Mouse (Mus musculus) embryonic facial prominence, embryonic 12.5 days (tissue): ENCODE data around the gene Natd1. TPM values are rescaled to one million over a fixed set of nuclear protein-coding genes. Genes with fewer than 3 reads are reported as not detected.
"Not testable (repeated sequence)": the region's sequence is repeated elsewhere in the genome, so short reads cannot be mapped to it uniquely, and the experiment has no call there.

Experiments
- ATAC-seq: fragments of 200-750 bp; cut with Nextera tagmentation; 2 replicates; pipeline ENCODE4 v1.8.0; 2017; ENCODE audit not compliant: insufficient number of reproducible peaks, insufficient read depth, low FRiP score, low TSS enrichment
- H3K27ac ChIP-seq: fragments of 300-500 bp; sonication (generic); 2 replicates; pipeline ENCODE4 v1.5.1; 2016; ENCODE audit warnings: mild to moderate bottlenecking
- H3K27me3 ChIP-seq: fragments of 300-500 bp; sonication (generic); 2 replicates; pipeline ENCODE4 v1.6.1; 2016; ENCODE audit warnings: mild to moderate bottlenecking, moderate library complexity
- H3K36me3 ChIP-seq: fragments of 300-500 bp; sonication (generic); 2 replicates; pipeline ENCODE4 v1.6.1; 2016; ENCODE audit warnings: mild to moderate bottlenecking
- H3K4me1 ChIP-seq: fragments of 300-500 bp; sonication (generic); 2 replicates; pipeline ENCODE4 v1.6.1; 2016
- H3K4me2 ChIP-seq: fragments of 300-500 bp; sonication (generic); replicated peaks from 2 replicates; pipeline ENCODE4 v1.6.1; 2016; ENCODE audit warnings: mild to moderate bottlenecking, moderate library complexity
- H3K4me3 ChIP-seq: fragments of 300-500 bp; sonication (generic); 2 replicates; pipeline ENCODE4 v1.5.1; 2016; ENCODE audit warnings: mild to moderate bottlenecking
- H3K9ac ChIP-seq: fragments of 300-500 bp; sonication (generic); 2 replicates; pipeline ENCODE4 v1.6.1; 2016; ENCODE audit warnings: mild to moderate bottlenecking, moderate library complexity
- H3K9me3 ChIP-seq: fragments of 300-500 bp; sonication (generic); 2 replicates; pipeline ENCODE4 v1.6.1; 2016; ENCODE audit warnings: mild to moderate bottlenecking, moderate library complexity
- WGBS: fragments of 180-500 bp; shearing (Covaris S2); methylation state at CpG from one replicate; pipeline ENCODE4 v1.1.7; 2016; 5-methylcytosine and 5-hydroxymethylcytosine counted together
- polyA plus RNA-seq: library from polyadenylated mRNA; unstranded; fragments of >200 nt; fragmentation: Nextera tagmentation; extraction: Ambion mirVana; gene quantifications from 2 replicates; pipeline ENCODE4 v1.2.1, GENCODE M21; 2016

Gene Natd1
- polyA plus RNA-seq, 1 experiment from 2014 or later, result 20.4 TPM

DNA sequence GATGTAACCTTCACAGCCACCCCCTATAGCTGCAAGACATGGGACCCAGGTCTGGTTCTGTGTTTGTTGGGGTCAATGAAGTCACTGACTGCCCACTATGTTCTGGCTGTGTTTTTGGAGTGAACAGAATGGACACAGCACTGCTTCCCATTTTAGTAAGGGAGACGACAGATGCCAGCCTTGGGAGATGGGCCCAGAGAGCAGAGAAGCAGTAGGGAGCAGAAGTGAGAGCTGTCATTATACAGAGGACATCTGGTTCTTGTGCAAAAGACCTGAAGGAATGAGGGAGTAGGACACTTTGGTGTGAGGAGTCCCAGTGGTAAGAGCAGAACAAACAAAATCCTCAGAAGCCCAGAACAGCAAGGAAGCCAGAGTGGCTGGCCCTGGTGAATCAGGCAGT, 4.9 kb downstream of the Natd1 start:
- peaks cover 21% of the 10 kb centered on the region for H3K4me1 ChIP-seq
- H3K4me2 ChIP-seq, result no peak overlapping the region
- H3K4me3 ChIP-seq, result no peak overlapping the region
- H3K27me3 ChIP-seq, result no peaks in the 10 kb centered on the region
- H3K9ac ChIP-seq, result no peak overlapping the region
- H3K9me3 ChIP-seq, result no peaks in the 10 kb centered on the region
- H3K27ac ChIP-seq, result no peak overlapping the region
- H3K36me3 ChIP-seq, result peaks cover 23% of the 10 kb centered on the region
- ATAC-seq, result no peak
- 82% methylated on average over 1 of the region's 1 CpGs for WGBS

DNA sequence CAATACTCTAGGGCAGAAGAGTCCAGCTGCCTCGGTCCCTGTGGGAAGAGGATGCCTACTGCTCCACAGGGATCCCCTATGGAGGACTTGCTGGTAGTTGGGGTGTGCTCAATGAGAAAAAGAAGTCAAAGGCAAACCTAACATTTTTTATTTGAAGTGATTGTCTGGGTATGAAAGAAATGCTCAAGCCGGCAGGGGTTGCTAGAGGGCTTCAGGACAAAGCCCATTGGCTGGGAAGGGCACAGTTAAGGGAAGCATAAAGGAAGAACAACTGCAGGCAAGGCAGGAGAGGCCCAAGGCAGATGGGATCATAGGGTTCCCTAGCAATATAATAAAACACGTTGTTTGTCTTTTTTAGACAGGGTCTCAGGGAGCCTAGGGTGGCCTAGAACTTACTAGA, 6.5 kb downstream of the Natd1 start:
- ATAC-seq, result no peak
- H3K9me3 ChIP-seq, result no peaks in the 10 kb centered on the region
- no peak overlapping the region for H3K27ac ChIP-seq
- WGBS, result 75% methylated on average over 3 of the region's 3 CpGs
- no peak overlapping the region for H3K9ac ChIP-seq
- peaks cover 14% of the 10 kb centered on the region for H3K4me1 ChIP-seq
- no peak overlapping the region for H3K4me2 ChIP-seq
- H3K27me3 ChIP-seq, result no peaks in the 10 kb centered on the region
- no peak overlapping the region for H3K4me3 ChIP-seq
- peaks cover 38% of the 10 kb centered on the region for H3K36me3 ChIP-seq

- Histone ChIP-seq H3K36me3 (peaks cover 39% of the 10 kb centered on the region), H3K4me1 (peaks cover 3% of the 10 kb centered on the region; the same call in 1 of the 2 replicates), H3K27me3 (no peaks in the 10 kb centered on the region), H3K9ac (no peak overlapping the region), H3K27ac (no peak overlapping the region), H3K4me2 (no peak overlapping the region), H3K9me3 (no peaks in the 10 kb centered on the region), H3K4me3 (no peak overlapping the region)
- 81% methylated on average over 4 of the region's 4 CpGs for WGBS
- no peak for ATAC-seq
Measured at GRCm38 (mm10) chr11:60906449-60906848, 8.1 kb downstream of the Natd1 start.

DNA sequence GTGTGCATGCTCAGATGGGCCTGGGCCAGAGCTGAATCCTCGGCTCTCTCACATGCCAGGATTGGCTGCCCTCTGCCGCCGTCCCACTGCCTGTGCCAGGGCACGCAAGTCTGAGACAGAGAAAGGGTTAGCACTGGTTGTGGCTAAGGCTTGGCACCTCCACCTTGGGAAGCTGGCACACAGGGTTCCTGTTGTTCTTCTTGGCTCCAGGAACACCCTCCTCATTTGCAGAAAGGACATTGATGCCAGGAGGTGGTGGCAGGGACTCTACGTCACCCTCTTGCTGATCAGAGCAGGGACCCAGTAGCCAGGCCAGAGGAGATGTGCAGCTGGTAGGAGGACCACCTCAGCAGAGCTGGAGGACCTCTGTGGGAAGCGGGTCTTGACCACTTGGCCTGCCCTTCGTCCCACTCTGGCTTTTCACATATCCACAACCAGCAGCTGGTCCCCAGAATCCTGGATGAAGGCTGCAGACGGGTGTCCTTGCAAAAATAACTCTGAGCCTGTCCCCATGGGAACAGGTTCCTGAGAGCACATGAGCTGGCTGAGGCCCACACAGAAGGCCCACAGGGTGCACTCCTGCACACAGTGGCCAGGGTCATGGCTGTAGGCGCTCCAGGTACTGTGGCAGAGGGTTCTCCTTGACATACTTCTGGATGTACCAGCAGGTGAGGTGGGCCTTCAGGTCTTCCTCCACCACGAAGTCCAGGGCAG, 9.0 kb downstream of the Natd1 start:
- H3K9ac ChIP-seq, result no peak overlapping the region
- no peak for ATAC-seq
- no peak overlapping the region for H3K4me2 ChIP-seq
- peaks cover 3% of the 10 kb centered on the region; the same call in 1 of the 2 replicates for H3K4me1 ChIP-seq
- H3K36me3 ChIP-seq, result peaks cover 39% of the 10 kb centered on the region
- no peaks in the 10 kb centered on the region for H3K27me3 ChIP-seq
- no peak overlapping the region for H3K27ac ChIP-seq
- WGBS, result 87% methylated on average over 10 of the region's 10 CpGs
- H3K9me3 ChIP-seq, result no peaks in the 10 kb centered on the region
- no peak overlapping the region for H3K4me3 ChIP-seq

GRCm38 (mm10) chr11:60903661-60904061, 10.9 kb downstream of the Natd1 start:
- H3K9ac ChIP-seq, result no peak overlapping the region
- ATAC-seq, result no peak
- no peaks in the 10 kb centered on the region for H3K9me3 ChIP-seq
- peaks cover 3% of the 10 kb centered on the region; the same call in 1 of the 2 replicates for H3K4me1 ChIP-seq
- H3K27ac ChIP-seq, result no peak overlapping the region
- peaks cover 39% of the 10 kb centered on the region for H3K36me3 ChIP-seq
- H3K4me2 ChIP-seq, result no peak overlapping the region
- 78% methylated on average over 6 of the region's 6 CpGs for WGBS
- H3K4me3 ChIP-seq, result no peak overlapping the region
- H3K27me3 ChIP-seq, result no peaks in the 10 kb centered on the region

DNA sequence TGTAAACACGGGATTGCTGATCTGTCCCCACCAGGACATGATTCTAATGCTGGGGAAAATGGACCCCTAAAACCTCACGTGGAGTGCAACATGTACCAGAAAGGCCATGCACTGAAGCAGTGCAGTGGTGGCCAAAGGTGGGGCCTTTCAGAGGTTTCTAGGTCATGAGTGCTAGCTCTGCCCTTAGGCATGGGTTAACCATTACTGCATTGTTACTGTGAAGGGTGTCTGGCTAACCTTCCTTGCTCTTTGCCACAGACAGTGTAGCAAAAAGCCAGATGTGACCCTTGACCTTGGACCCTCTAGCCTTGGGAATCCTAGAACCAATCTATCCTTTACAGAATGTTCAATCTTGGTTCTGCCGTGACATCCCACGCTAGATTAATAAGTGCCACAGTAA, 12.1 kb downstream of the Natd1 start:
- no peak for ATAC-seq
- Histone ChIP-seq H3K4me3 (no peak overlapping the region), H3K9ac (no peak overlapping the region), H3K36me3 (peaks cover 39% of the 10 kb centered on the region), H3K27me3 (no peaks in the 10 kb centered on the region), H3K4me2 (no peak overlapping the region), H3K4me1 (peaks cover 3% of the 10 kb centered on the region; the same call in 1 of the 2 replicates), H3K27ac (no peak overlapping the region), H3K9me3 (no peaks in the 10 kb centered on the region)
- WGBS, result 36% methylated on average over 4 of the region's 4 CpGs

DNA sequence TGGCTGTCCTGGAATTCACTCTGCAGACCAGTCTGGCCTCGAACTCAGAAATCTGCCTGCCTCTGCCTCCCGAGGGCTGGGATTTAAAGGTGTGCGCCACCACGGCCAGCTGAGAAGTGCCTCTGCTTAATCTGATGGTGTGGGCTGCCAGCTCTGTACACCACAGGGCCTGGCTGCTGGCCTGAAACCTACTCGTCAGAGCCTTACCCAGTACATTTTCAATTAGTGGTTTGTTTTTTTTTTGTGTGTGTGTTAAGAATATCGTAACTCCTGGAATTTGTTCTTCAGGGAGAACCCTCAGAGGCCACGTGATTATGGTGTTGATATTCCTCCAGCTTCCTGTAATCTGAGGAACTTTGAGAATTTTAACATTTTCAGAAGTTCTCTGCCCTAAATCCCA, 12.5 kb downstream of the Natd1 start:
- peaks cover 3% of the 10 kb centered on the region; the same call in 1 of the 2 replicates for H3K4me1 ChIP-seq
- no peak overlapping the region for H3K4me2 ChIP-seq
- H3K27ac ChIP-seq, result no peak overlapping the region
- H3K27me3 ChIP-seq, result no peaks in the 10 kb centered on the region
- ATAC-seq, result no peak
- 67% methylated on average over 7 of the region's 7 CpGs for WGBS
- no peaks in the 10 kb centered on the region for H3K9me3 ChIP-seq
- H3K36me3 ChIP-seq, result peaks cover 39% of the 10 kb centered on the region
- no peak overlapping the region for H3K9ac ChIP-seq
- no peak overlapping the region for H3K4me3 ChIP-seq

DNA sequence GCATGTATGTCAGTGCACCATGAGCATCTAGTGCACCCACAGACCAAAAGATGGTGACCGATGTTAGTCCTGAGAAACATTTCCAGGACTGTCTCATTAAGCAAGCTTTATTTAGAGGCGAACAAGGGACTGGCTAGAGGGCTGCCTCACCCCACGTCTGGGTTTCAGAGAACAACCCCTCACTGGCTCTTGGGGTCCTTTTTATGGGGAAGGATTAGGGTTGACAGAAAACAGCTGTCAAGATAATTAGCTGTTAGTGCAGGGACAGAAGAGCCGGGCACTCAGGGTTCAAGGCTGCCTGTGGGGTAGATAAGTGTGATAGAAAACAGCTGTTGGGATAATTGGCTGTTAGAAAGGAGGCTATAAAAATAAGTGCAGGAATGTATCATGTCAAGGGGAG, 18.6 kb downstream of the Natd1 start:
- H3K4me2 ChIP-seq, result no peak overlapping the region
- ATAC-seq, result peak; percentile 60; the same call in 1 of the 2 replicates
- 9% methylated on average over 4 of the region's 4 CpGs for WGBS
- H3K9ac ChIP-seq, result no peak overlapping the region
- no peak overlapping the region for H3K27ac ChIP-seq
- H3K36me3 ChIP-seq, result no peaks in the 10 kb centered on the region
- no peaks in the 10 kb centered on the region for H3K9me3 ChIP-seq
- peaks cover 15% of the 10 kb centered on the region for H3K4me1 ChIP-seq
- no peaks in the 10 kb centered on the region for H3K27me3 ChIP-seq
- H3K4me3 ChIP-seq, result no peak overlapping the region

GRCm38 (mm10) chr11:60890744-60891143, 23.8 kb downstream of the Natd1 start:
- no peak for ATAC-seq
- Histone ChIP-seq H3K4me3 (no peak overlapping the region), H3K4me2 (no peak overlapping the region), H3K9ac (no peak overlapping the region), H3K4me1 (peaks cover 3% of the 10 kb centered on the region), H3K27me3 (no peaks in the 10 kb centered on the region), H3K36me3 (no peaks in the 10 kb centered on the region), H3K27ac (no peak overlapping the region), H3K9me3 (no peaks in the 10 kb centered on the region)
- 49% methylated on average over 3 of the region's 3 CpGs for WGBS

DNA sequence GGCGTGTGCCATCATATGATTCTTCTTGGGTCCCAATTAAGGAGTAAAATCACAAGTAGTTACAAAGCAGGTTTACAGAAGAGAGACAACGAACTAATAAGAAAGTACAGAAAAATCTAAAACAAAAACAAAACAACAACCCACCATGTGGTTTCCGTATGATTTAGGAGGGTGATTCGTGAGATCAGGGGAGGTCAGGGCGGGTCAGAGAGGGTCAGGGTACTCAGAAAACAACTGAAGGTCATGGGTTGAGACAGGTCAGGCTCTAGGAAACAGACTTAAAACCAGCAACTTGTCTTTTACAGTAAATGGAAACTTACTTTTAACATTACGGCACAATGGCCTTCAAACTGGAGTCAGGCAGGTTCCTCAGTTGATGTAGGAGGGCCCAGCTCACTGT, 24.3 kb downstream of the Natd1 start:
- H3K9me3 ChIP-seq, result no peaks in the 10 kb centered on the region
- H3K4me1 ChIP-seq, result no peaks in the 10 kb centered on the region
- 41% methylated on average over 6 of the region's 6 CpGs for WGBS
- no peak overlapping the region for H3K27ac ChIP-seq
- H3K4me2 ChIP-seq, result no peak overlapping the region
- no peaks in the 10 kb centered on the region for H3K27me3 ChIP-seq
- ATAC-seq, result no peak
- H3K36me3 ChIP-seq, result no peaks in the 10 kb centered on the region
- H3K9ac ChIP-seq, result no peak overlapping the region
- no peak overlapping the region for H3K4me3 ChIP-seq

DNA sequence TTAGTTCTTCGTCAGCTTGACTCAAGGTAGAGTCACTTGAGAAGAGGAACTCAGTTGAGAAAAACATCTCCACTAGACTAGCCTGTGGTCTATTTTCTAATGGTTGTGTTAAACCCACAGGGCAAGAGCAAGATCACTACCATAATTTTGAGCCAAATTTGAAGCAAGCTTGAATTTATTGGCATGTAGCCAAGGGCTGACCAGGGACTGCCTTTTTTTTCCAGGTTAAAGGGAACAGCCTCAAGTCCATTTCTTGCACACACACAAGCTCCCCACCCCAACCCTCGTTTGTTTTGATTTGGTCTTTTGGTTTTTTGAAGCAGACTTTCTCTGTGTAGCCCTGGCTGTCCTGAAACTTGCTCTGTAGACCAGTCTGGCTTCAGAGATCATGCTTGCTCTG, 24.7 kb downstream of the Natd1 start:
- no peak for ATAC-seq
- H3K36me3 ChIP-seq, result no peaks in the 10 kb centered on the region
- no peaks in the 10 kb centered on the region for H3K27me3 ChIP-seq
- no peak overlapping the region for H3K9ac ChIP-seq
- H3K4me3 ChIP-seq, result no peak overlapping the region
- H3K9me3 ChIP-seq, result no peaks in the 10 kb centered on the region
- WGBS, result 63% methylated on average over 2 of the region's 2 CpGs
- no peak overlapping the region for H3K27ac ChIP-seq
- H3K4me1 ChIP-seq, result no peaks in the 10 kb centered on the region
- no peak overlapping the region for H3K4me2 ChIP-seq

DNA sequence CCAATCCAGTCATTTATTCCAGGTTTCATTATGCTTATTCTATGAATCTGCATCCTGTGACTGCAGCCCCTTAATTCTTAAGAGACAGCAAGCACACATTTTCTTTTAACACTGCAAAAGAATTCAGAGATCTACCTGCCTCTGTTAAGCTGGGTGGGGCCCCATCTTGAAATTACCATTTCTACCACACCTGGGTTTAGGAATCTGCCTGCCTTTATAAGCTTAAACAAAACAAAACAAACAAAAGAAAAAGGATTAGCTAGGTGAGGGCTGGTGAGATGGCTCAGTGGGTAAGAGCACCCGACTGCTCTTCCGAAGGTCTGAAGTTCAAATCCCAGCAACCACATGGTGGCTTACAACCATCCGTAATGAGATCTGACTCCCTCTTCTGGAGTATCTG, 27.6 kb downstream of the Natd1 start:
- not testable (repeated sequence) for H3K27ac ChIP-seq, H3K4me1 ChIP-seq, H3K9me3 ChIP-seq, H3K36me3 ChIP-seq, H3K4me2 ChIP-seq, H3K27me3 ChIP-seq, H3K9ac ChIP-seq, ATAC-seq, H3K4me3 ChIP-seq
- 71% methylated on average over 3 of the region's 3 CpGs for WGBS
